Mouse (Mus musculus) intestine, postnatal 0 days (tissue): Measurements from ENCODE around the gene Olfr1395. TPM values are rescaled to one million over a fixed set of nuclear protein-coding genes. Genes with fewer than 3 reads are reported as not detected.

Source experiments
- ATAC-seq: fragments of 200-750 bp; cut with Nextera tagmentation; 2 replicates; pipeline ENCODE4 v1.8.0; 2017; ENCODE audit warnings: mild to moderate bottlenecking, moderate TSS enrichment, moderate library complexity
- H3K27ac ChIP-seq: fragments of 300-500 bp; sonication (generic); 2 replicates; pipeline ENCODE4 v1.5.1; 2014; ENCODE audit warnings: mild to moderate bottlenecking, low read depth, low read length, moderate library complexity
- H3K27me3 ChIP-seq: fragments of 300-500 bp; sonication (generic); replicated peaks from 2 replicates; pipeline ENCODE4 v1.6.1; 2014; ENCODE audit warnings: low read length, mixed read lengths; ENCODE audit not compliant: control insufficient read depth, insufficient read depth
- H3K36me3 ChIP-seq: fragments of 300-500 bp; sonication (generic); 2 replicates; pipeline ENCODE4 v1.6.1; 2014; ENCODE audit warnings: mild to moderate bottlenecking, moderate library complexity; ENCODE audit not compliant: control insufficient read depth, insufficient read depth
- H3K4me1 ChIP-seq: fragments of 300-500 bp; sonication (generic); replicated peaks from 2 replicates; pipeline ENCODE4 v1.6.1; 2014; ENCODE audit warnings: antibody characterized with exemption, low read length, mixed read lengths; ENCODE audit not compliant: control insufficient read depth, insufficient read depth
- H3K4me2 ChIP-seq: fragments of 300-500 bp; sonication (generic); replicated peaks from 2 replicates; pipeline ENCODE4 v1.6.1; 2014; ENCODE audit warnings: low read depth, mild to moderate bottlenecking, moderate library complexity
- H3K4me3 ChIP-seq: fragments of 300-500 bp; sonication (generic); 2 replicates; pipeline ENCODE4 v1.5.1; 2014; ENCODE audit warnings: low read depth, low read length
- H3K9ac ChIP-seq: fragments of 300-500 bp; sonication (generic); 2 replicates; pipeline ENCODE4 v1.6.1; 2014; ENCODE audit warnings: mild to moderate bottlenecking, low read depth, low read length
- H3K9me3 ChIP-seq: fragments of 300-500 bp; sonication (generic); 2 replicates; pipeline ENCODE4 v1.6.1; 2016; ENCODE audit warnings: mixed run types; ENCODE audit not compliant: control insufficient read depth
- CTCF ChIP-seq: sonication (generic); IDR thresholded peaks from 2 replicates; pipeline ENCODE4 v1.5.1; 2016; ENCODE audit warnings: low read depth, mild to moderate bottlenecking, control low read depth, antibody characterized with exemption, moderate library complexity
- WGBS: fragments of 180-500 bp; shearing (Covaris S2); extraction: QIAGEN DNeasy Blood & Tissue Kit; methylation state at CpG from one replicate; pipeline ENCODE4 v1.1.7; 2014; 5-methylcytosine and 5-hydroxymethylcytosine counted together
- polyA plus RNA-seq: library from polyadenylated mRNA; unstranded; fragments of >200 nt; fragmentation: Nextera tagmentation; extraction: Ambion mirVana; gene quantifications from 2 replicates; pipeline ENCODE4 v1.2.1, GENCODE M21; 2015

Olfr1395 gene
- polyA plus RNA-seq: not detected in 2 replicates

DNA sequence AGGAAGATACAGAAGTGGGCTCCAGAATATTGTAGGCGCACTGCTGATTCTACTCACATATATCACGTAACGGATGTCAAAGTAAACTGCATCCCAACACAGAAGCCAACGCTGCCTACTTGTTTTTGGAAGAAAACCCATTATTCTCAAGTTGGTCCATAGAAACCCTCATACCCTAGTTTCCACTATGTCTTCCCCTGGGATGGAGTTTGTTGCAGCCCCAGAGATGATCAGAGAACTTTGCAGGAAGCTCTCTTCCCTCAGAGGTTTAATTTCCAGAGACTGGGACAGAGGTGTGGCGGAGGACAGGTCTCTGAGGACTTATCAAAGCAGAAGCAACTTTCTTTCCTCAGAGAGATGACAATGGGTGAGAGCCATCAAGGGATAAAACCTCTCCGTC is at the start of gene Olfr1395:
Olfr1395 (plus strand) TSS at position 301 of the 400 bp plus-strand sequence.
- Histone ChIP-seq H3K27ac (no peak within 1 kb of the TSS), H3K4me2 (no peak within 1 kb of the TSS), H3K9me3 (no peaks in the 10 kb centered on the region), H3K4me1 (no peaks in the 10 kb centered on the region), H3K36me3 (no peaks in the 10 kb centered on the region), H3K9ac (no peak within 1 kb of the TSS), H3K27me3 (no peaks in the 10 kb centered on the region), H3K4me3 (no peak within 1 kb of the TSS)
- ATAC-seq: no peak
- TF ChIP-seq CTCF: no peak
- 90% methylated on average over 6 of the region's 6 CpGs for WGBS

DNA sequence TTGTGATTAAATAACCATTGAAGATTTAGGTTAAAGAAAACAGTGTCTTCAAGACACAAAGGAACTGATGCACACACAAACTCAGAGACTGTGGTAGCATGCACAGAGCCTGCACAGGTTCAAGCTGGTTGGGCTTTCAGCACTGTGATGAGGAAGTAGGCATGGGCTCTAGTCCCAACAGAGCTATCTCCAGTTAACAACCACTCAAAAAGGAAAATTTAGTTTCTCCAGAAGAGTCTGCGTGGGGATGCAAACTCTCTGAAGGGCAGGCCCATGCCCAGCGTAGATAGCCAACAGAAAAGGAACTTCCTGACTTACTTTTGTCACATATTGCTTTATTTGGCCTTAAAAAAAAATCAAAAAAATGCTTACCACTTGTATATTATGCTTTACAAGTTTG is 49.3 kb upstream of the Olfr1395 start:
- H3K4me3 ChIP-seq: no peak overlapping the region
- H3K36me3 ChIP-seq: peaks cover 2% of the 10 kb centered on the region; the same call in 1 of the 2 replicates
- no peak overlapping the region for H3K9ac ChIP-seq
- H3K4me1 ChIP-seq: 0 out of 2 replicates have a peak, but pooled peaks cover 7% of the 10 kb centered on the region
- no peaks in the 10 kb centered on the region for H3K27me3 ChIP-seq
- no peak overlapping the region for H3K27ac ChIP-seq
- no peak for TF ChIP-seq CTCF
- no peaks in the 10 kb centered on the region for H3K9me3 ChIP-seq
- H3K4me2 ChIP-seq: no peak overlapping the region
- WGBS: 90% methylated on average over 2 of the region's 2 CpGs
- no peak for ATAC-seq

DNA sequence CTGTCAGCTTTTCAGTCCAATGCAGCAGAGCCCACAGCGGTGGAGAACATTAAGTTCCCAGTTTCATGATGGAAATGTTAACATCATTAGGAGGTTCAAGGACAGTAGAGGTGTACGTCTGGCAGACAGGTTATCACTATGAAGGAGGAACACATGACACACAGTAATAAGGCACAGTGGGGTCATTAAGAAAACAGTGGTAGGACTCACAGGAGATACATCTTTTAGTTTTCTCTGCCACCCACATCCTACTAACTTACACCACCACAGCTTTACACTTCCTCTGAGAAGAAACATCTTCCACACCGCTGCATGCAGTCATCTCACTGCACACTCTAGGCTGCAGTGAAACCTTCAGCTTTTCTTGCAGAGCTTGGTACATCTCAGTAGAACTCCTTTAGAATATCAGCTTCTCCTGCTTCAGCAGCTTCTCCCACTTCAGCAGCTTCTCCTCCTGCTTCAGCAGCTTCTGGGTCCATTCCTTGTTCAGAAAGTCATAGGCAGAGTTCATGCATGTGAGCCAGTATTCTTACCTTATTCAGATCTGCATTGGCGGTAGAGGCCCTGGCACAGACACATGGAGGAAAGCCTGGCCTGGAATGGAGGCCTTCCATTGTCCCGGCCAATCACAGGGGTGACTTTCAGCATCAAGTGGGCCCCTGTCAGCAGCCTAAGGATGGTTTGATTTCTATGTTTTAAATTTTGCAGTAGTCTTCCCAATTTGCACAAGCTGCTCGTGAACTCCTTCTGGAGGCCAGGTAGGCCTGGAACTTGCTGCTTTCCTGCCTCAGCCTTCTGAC is 48.0 kb upstream of the Olfr1395 start:
- Histone ChIP-seq H3K4me1 (0 out of 2 replicates have a peak, but pooled peaks cover 7% of the 10 kb centered on the region), H3K4me3 (no peak overlapping the region), H3K9ac (no peak overlapping the region), H3K36me3 (peaks cover 2% of the 10 kb centered on the region; the same call in 1 of the 2 replicates), H3K27ac (no peak overlapping the region), H3K9me3 (no peaks in the 10 kb centered on the region), H3K27me3 (no peaks in the 10 kb centered on the region), H3K4me2 (no peak overlapping the region)
- ATAC-seq: no peak
- 84% methylated on average over 6 of the region's 6 CpGs for WGBS
- no peak for TF ChIP-seq CTCF

DNA sequence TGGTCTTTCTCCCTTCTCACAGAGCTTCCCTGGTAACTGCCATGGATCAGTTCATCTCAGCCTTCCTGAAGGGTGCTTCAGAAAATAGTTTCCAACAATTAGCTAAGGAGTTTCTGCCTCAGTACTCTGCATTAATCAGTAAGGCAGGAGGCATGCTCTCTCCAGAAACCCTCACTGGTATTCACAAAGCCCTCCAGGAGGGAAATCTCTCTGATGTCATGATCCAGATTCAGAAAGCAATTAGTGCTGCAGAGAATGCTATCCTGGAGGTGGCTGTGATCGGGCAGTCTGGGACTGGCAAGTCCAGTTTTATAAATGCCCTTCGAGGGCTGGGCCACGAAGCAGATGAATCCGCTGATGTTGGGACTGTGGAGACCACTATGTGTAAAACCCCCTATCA is 46.7 kb upstream of the Olfr1395 start:
- ATAC-seq: no peak
- Histone ChIP-seq H3K9me3 (no peaks in the 10 kb centered on the region), H3K27me3 (no peaks in the 10 kb centered on the region), H3K9ac (no peak overlapping the region), H3K4me1 (0 out of 2 replicates have a peak, but pooled peaks cover 5% of the 10 kb centered on the region), H3K36me3 (peaks cover 2% of the 10 kb centered on the region; the same call in 1 of the 2 replicates), H3K4me2 (no peak overlapping the region), H3K4me3 (no peak overlapping the region), H3K27ac (no peak overlapping the region)
- 91% methylated on average over 4 of the region's 4 CpGs for WGBS
- no peak for TF ChIP-seq CTCF

DNA sequence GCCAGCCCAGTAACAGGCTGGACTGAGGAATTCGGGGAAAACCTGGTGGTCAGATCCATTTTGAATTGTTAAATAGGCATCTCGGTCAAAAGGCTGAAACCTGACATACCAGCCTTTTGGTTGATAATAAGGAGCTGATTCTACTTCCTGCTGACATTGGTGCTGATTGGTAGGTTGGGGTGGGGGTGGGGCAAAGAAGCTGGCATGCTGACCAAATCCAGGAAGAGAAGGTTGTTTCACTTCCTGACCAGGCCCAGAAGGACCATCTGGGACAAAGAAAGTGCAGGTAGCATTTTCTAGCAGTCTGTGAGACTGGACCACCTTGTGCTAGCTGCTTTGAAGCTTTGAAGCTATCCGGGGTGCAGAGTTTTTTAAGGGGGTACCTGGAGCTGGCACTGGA is 41.7 kb upstream of the Olfr1395 start:
- 90% methylated on average over 3 of the region's 3 CpGs for WGBS
- H3K27me3 ChIP-seq: no peaks in the 10 kb centered on the region
- TF ChIP-seq CTCF: no peak

DNA sequence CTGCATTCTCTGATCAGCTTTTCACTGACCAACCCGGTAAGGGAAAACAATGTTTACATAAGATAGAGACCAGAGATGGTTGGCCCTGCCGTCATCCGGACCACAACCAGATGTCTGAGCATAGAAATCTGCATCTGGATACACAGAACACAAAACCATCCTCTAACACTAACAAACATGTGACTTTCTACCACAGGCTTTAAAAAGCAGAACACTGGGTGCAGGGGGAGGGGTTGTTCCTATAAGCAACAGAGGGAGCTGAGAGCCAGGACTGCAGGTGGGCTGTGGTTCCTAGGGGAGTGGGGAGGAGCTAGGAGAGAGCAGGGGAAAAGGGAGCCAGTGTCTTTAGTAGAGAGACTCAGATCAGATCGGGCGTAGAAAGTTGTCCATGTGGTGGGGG is 40.6 kb upstream of the Olfr1395 start:
- no peak overlapping the region for H3K4me3 ChIP-seq
- WGBS: 36% methylated on average over 5 of the region's 5 CpGs
- peaks cover 2% of the 10 kb centered on the region; the same call in 1 of the 2 replicates for H3K36me3 ChIP-seq
- no peak overlapping the region for H3K27ac ChIP-seq
- TF ChIP-seq CTCF: no peak
- no peaks in the 10 kb centered on the region for H3K9me3 ChIP-seq
- H3K4me2 ChIP-seq: no peak overlapping the region
- H3K27me3 ChIP-seq: no peaks in the 10 kb centered on the region
- no peak for ATAC-seq
- no peak overlapping the region for H3K9ac ChIP-seq
- 0 out of 2 replicates have a peak, but pooled peaks cover 3% of the 10 kb centered on the region for H3K4me1 ChIP-seq

More for the DNA sequence above, 41.7 kb upstream of the Olfr1395 start:
- Histone ChIP-seq H3K4me1 (0 out of 2 replicates have a peak, but pooled peaks cover 3% of the 10 kb centered on the region), H3K9me3 (no peaks in the 10 kb centered on the region), H3K4me2 (no peak overlapping the region), H3K4me3 (no peak overlapping the region), H3K27ac (no peak overlapping the region), H3K9ac (no peak overlapping the region), H3K36me3 (peaks cover 2% of the 10 kb centered on the region; the same call in 1 of the 2 replicates)
- ATAC-seq: no peak
